Mouse (Mus musculus): ENCODE results near the gene Cngb1. TPM values are rescaled to one million over a fixed set of nuclear protein-coding genes. Genes with fewer than 3 reads are reported as not detected.

The Cngb1 gene
- 0.31 and 0.61 TPM in 2 replicates for polyA plus RNA-seq (2015; fragmentation: Nextera tagmentation; extraction: Ambion mirVana)

DNA sequence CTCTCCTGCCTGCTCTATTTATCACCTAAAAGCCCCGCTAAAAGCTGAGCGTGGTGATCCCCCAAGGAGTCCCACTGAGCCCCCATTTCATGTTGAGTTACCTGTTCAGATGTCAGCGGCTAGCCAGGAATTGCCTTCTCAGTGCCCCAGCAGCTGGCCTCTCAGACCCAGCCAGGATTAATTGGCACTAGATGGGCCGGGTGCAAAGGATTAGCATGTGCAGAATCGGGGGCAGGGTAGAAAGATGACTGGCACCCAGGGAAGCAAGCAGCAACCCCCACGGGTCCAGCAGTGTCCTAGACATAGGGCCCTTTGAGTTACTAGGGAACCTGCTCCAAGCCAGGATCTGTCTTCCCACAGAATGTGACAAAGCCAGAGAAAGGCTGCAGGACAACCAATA is at the start of gene Cngb1:
Gene Cngb1 (minus strand): TSS at position 155 of the 400 bp plus-strand sequence.
- Histone ChIP-seq H3K9me3 (no peaks in the 10 kb centered on the region), H3K36me3 (no peaks in the 10 kb centered on the region), H3K4me2 (replicated peaks) (no peak within 1 kb of the TSS), H3K4me1 (no peaks in the 10 kb centered on the region), H3K9ac (no peak within 1 kb of the TSS), H3K4me3 (no peak within 1 kb of the TSS), H3K27ac (no peak within 1 kb of the TSS), H3K27me3 (no peaks in the 10 kb centered on the region)
- no peak for ATAC-seq (ENCODE audit: low FRiP score, low read depth)
- 32% methylated on average over 6 of the region's 6 CpGs for WGBS

DNA sequence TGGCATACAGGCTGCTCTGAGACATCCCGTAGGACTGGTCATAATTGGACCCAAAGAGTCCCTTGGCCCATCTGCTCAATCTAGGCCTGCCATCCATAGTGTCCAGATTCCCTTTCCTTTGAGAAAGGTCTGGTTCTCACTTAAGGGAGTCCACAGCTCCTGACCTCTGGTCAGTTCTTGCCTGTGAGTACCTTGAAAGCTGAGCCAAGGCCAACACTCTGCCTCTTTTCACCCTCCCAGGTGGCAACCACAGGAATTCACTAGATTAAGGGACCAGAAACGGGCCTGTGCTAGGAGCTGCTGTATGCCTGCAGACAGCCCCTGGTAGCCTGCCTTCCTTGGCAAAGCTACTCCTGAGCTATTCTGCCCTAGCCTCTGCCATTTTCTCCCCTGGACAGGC is 48.2 kb upstream of the Cngb1 start:
- H3K4me3 ChIP-seq: no peak overlapping the region
- H3K36me3 ChIP-seq: no peaks in the 10 kb centered on the region
- no peak for ATAC-seq (ENCODE audit: low FRiP score, low read depth)
- 84% methylated on average over 2 of the region's 2 CpGs for WGBS
- H3K4me2 ChIP-seq (replicated peaks): no peak overlapping the region
- peaks cover 27% of the 10 kb centered on the region for H3K27me3 ChIP-seq
- no peak overlapping the region for H3K27ac ChIP-seq
- H3K9me3 ChIP-seq: no peaks in the 10 kb centered on the region
- peaks cover 38% of the 10 kb centered on the region for H3K4me1 ChIP-seq
- H3K9ac ChIP-seq: no peak overlapping the region

DNA sequence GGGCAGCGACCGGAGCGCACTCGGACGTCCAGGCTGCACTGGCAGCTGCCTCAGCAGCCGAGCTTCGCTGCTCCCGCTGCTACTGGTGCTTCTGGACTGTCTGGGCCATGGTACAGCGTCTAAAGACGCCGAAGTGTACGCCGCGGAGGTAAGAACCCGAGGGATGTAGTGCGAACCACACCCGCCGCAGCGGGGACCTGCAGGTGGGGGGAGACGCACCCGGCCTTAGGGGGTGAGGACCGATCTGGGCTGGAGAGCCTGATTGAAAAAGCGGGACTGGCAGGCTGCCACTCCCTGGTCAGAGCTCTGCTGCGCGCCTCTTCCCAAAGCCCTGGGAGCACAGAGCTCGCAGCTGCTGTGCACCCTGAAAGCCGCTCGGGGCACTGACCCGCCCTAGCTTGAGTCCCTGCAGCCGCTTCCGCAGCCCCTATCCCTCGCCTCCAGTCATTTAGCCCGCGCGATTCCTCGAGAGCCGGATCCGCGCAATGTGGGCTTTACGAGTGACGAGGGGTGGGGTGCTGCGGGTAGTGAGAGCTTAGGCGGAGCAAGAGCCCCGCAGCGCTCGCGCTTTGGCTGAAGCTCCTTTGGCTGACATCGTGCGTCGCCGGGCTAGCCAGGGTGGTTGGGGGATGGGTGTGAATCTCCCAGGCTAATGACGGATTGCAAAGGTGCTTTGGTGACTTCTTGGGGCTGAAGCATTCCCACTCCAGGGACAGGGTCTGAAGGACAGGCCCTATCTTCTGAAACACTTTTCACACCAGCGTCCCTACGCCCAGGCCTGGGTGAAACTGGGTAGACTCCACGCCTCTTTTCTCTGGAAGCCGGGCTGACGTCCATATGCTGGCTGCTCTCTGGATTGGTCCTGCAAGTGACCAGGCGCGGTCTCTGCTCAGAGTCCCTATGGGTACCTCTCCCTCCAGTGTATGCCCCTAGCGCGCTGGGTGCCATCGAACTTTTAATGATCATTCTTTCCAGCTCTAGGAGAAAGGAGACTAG is 46.8 kb upstream of the Cngb1 start:
- Histone ChIP-seq H3K27ac (peak overlapping the region; percentile 52; the same call in 1 of the 2 replicates), H3K9me3 (no peaks in the 10 kb centered on the region), H3K36me3 (no peaks in the 10 kb centered on the region), H3K4me2 (replicated peaks) (peak overlapping the region; percentile 99), H3K4me1 (peaks cover 42% of the 10 kb centered on the region), H3K27me3 (peaks cover 35% of the 10 kb centered on the region), H3K9ac (peak overlapping the region; percentile 80), H3K4me3 (peak overlapping the region; percentile 74)
- 2% methylated on average over 62 of the region's 62 CpGs for WGBS
- ATAC-seq (ENCODE audit: low FRiP score, low read depth): peak; percentile 54

- Histone ChIP-seq H3K4me3 (peak within 1 kb of the TSS; percentile 74), H3K9ac (peak within 1 kb of the TSS; percentile 80), H3K36me3 (no peaks in the 10 kb centered on the region), H3K27me3 (peaks cover 35% of the 10 kb centered on the region), H3K4me1 (peaks cover 42% of the 10 kb centered on the region), H3K9me3 (no peaks in the 10 kb centered on the region), H3K27ac (peak within 1 kb of the TSS; percentile 52; the same call in 1 of the 2 replicates), H3K4me2 (replicated peaks) (peak within 1 kb of the TSS; percentile 99)
- WGBS: under 1% methylated on average over 77 of the region's 80 CpGs
- peak; percentile 55 for ATAC-seq (ENCODE audit: low FRiP score, low read depth)
These were observed 45.9 kb upstream of the Cngb1 start, which contains the start of gene Mmp15 for GRCm38 (mm10) chr8:95352151-95352870. Gene Mmp15 (plus strand): TSS chr8:95352268.

GRCm38 (mm10) chr8:95351461-95351860 is 45.1 kb upstream of the Cngb1 start:
- ATAC-seq (ENCODE audit: low FRiP score, low read depth): no peak
- Histone ChIP-seq H3K27ac (no peak overlapping the region), H3K9me3 (no peaks in the 10 kb centered on the region), H3K36me3 (no peaks in the 10 kb centered on the region), H3K4me3 (peak overlapping the region; percentile 74), H3K4me1 (peaks cover 47% of the 10 kb centered on the region), H3K27me3 (peaks cover 35% of the 10 kb centered on the region), H3K9ac (no peak overlapping the region), H3K4me2 (replicated peaks) (peak overlapping the region; percentile 99)
- 6% methylated on average over 15 of the region's 15 CpGs for WGBS

- Histone ChIP-seq H3K4me1 (peaks cover 42% of the 10 kb centered on the region), H3K27ac (no peak overlapping the region), H3K36me3 (peaks cover 22% of the 10 kb centered on the region), H3K9ac (no peak overlapping the region), H3K4me3 (no peak overlapping the region), H3K4me2 (replicated peaks) (no peak overlapping the region), H3K27me3 (peaks cover 35% of the 10 kb centered on the region), H3K9me3 (no peaks in the 10 kb centered on the region)
- WGBS: 60% methylated on average over 18 of the region's 19 CpGs
- no peak for ATAC-seq (ENCODE audit: low FRiP score, low read depth)
These were observed 42.6 kb upstream of the Cngb1 start for GRCm38 (mm10) chr8:95348811-95349630.

DNA sequence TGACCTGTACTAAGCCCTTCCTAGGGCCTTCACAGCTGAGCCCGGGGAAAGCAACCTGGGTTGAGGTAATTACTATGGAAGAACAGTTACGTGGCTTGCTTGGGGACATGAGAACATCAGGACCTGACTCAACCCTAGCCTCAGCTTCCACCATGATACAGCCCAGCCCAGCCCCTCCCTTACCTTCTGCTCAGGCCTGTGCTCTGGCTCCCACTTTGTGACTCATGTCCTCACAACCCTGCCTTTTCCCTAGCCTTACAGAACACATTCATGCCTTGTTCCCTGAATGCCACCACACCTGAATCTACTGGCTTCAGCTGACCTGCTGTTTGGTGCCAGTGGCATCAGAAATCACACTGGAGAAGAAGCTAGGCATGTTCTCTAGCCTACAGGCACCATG is 42.0 kb upstream of the Cngb1 start:
- H3K4me1 ChIP-seq: peaks cover 35% of the 10 kb centered on the region
- no peaks in the 10 kb centered on the region for H3K9me3 ChIP-seq
- WGBS: 74% methylated on average over 2 of the region's 2 CpGs
- no peak overlapping the region for H3K9ac ChIP-seq
- no peak overlapping the region for H3K27ac ChIP-seq
- no peak overlapping the region for H3K4me2 ChIP-seq (replicated peaks)
- peaks cover 29% of the 10 kb centered on the region for H3K36me3 ChIP-seq
- no peak overlapping the region for H3K4me3 ChIP-seq
- H3K27me3 ChIP-seq: peaks cover 31% of the 10 kb centered on the region
- no peak for ATAC-seq (ENCODE audit: low FRiP score, low read depth)

DNA sequence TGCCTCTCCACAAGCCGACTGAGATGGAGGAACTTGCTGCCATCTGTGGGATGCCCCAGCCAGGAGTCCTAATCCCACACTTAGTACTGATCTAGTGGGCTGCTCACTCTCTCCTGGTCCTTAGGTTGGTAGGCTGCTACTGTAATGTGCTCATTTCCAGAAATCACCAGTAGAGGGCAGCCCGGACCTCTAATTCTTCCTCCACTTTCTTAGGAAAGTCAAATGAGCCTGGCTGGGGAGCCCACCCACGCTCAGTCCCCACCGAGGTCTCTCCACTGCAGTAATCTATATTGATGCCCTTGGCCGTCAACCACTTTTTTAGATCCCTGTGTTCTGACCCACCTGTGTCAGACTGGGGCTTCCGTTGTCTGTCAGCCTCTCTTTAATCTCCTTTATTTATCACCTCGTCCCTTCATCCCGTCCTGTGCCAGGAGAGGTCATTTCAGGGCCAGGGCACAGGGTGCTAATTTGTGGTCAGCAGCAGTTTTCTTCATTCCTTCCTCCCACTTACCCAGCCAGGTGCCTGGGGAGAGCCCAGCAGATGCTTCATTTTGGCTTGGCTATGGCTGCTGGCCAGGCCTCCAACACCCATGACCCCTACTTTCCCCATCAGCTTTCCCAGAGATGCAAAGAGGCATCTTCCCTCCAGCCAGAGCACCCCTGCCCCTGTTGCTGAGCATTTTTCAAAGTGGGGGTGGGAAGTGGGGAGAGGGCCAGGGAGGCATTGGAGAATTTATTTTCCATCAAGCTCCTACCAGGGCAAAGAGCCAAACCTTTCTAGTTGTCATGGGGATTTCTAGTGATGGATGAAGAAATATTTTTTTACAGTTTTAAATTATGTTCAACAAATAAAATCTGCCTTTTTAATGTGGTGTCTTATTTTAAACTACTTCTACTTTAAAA is 40.5 kb upstream of the Cngb1 start:
- Histone ChIP-seq H3K27me3 (peaks cover 27% of the 10 kb centered on the region), H3K4me2 (replicated peaks) (no peak overlapping the region), H3K4me3 (no peak overlapping the region), H3K9ac (no peak overlapping the region), H3K36me3 (peaks cover 41% of the 10 kb centered on the region), H3K27ac (no peak overlapping the region), H3K4me1 (peaks cover 26% of the 10 kb centered on the region), H3K9me3 (no peaks in the 10 kb centered on the region)
- 13% methylated on average over 8 of the region's 8 CpGs for WGBS
- ATAC-seq (ENCODE audit: low FRiP score, low read depth): peak; percentile 28; the same call in 1 of the 2 replicates

DNA sequence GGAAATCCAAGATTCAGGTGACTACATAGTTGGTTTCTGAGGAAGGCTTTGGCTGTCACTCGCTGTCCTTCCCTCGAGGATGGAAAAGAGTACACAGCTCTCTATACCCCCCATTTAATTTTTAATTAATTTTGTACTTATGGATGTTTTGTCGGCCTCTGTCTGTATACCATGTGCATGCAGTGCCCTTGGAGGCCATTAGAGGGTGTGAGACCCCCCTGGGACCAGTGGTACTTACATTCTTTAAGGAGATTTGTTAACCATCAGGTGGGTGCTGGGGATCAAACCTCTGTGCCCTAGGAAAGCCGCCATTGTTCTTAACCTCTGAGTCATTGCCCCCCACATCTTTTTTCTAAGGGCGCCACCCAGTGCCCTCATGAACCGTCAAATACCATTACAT is 38.3 kb upstream of the Cngb1 start:
- H3K4me2 ChIP-seq (replicated peaks): no peak overlapping the region
- no peak for ATAC-seq (ENCODE audit: low FRiP score, low read depth)
- WGBS: 73% methylated on average over 6 of the region's 6 CpGs
- peaks cover 17% of the 10 kb centered on the region for H3K4me1 ChIP-seq
- H3K36me3 ChIP-seq: peaks cover 62% of the 10 kb centered on the region
- peaks cover 9% of the 10 kb centered on the region for H3K27me3 ChIP-seq
- H3K9ac ChIP-seq: no peak overlapping the region
- no peaks in the 10 kb centered on the region for H3K9me3 ChIP-seq
- H3K4me3 ChIP-seq: no peak overlapping the region
- H3K27ac ChIP-seq: no peak overlapping the region

DNA sequence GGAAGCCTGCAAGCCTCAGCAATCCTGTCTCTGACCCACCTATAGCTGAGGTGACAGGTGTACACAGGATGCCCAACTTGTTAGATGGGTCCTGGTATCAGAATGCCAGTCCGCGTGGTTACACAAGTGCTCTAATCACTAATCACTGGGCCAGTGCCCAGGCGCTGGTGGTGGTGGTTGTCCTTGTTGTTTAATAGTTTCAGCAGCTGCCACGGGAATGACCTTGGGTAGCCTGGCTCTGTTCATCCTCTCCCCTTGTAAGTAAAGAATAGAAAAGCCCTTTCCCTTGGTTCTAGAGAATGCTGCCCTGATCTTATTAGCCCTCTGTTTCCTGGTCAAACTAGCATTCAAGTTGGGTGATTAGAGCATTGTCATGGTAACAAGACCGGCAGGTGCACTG is 35.3 kb upstream of the Cngb1 start:
- no peak overlapping the region for H3K4me3 ChIP-seq
- H3K4me2 ChIP-seq (replicated peaks): no peak overlapping the region
- no peak overlapping the region for H3K27ac ChIP-seq
- peaks cover under 1% of the 10 kb centered on the region; the same call in 1 of the 2 replicates for H3K4me1 ChIP-seq
- peaks cover 84% of the 10 kb centered on the region for H3K36me3 ChIP-seq
- no peak overlapping the region for H3K9ac ChIP-seq
- H3K27me3 ChIP-seq: no peaks in the 10 kb centered on the region
- 73% methylated on average over 5 of the region's 5 CpGs for WGBS
- ATAC-seq (ENCODE audit: low FRiP score, low read depth): no peak
- no peaks in the 10 kb centered on the region for H3K9me3 ChIP-seq

- no peak overlapping the region for H3K9ac ChIP-seq
- no peak overlapping the region for H3K27ac ChIP-seq
- no peaks in the 10 kb centered on the region for H3K27me3 ChIP-seq
- no peak overlapping the region for H3K4me2 ChIP-seq (replicated peaks)
- no peak for ATAC-seq (ENCODE audit: low FRiP score, low read depth)
- H3K36me3 ChIP-seq: peaks cover 55% of the 10 kb centered on the region
- H3K4me3 ChIP-seq: no peak overlapping the region
- H3K4me1 ChIP-seq: 0 out of 2 replicates have a peak, but pooled peaks cover 5% of the 10 kb centered on the region
- H3K9me3 ChIP-seq: no peaks in the 10 kb centered on the region
These were observed 30.0 kb upstream of the Cngb1 start for GRCm38 (mm10) chr8:95336363-95336762.
